Mouse (Mus musculus) neural tube, embryonic 11.5 days (tissue): ENCODE results near the gene Xrcc5. TPM values are rescaled to one million over a fixed set of nuclear protein-coding genes. Genes with fewer than 3 reads are reported as not detected.
A peak's percentile ranks its signal among the peaks of the same experiment; 100 is the strongest.

Source experiments
- ATAC-seq: fragments of 200-750 bp; cut with Nextera tagmentation; 2 replicates; pipeline ENCODE4 v1.8.0; 2017; ENCODE audit warnings: moderate number of reproducible peaks, mild to moderate bottlenecking, moderate TSS enrichment, moderate library complexity; ENCODE audit not compliant: insufficient read depth, low FRiP score, low TSS enrichment
- DNase-seq: peaks from one replicate; pipeline ENCODE4 v3.0.0-alpha.2; 2015; ENCODE audit warnings: low spot score
- H3K27ac ChIP-seq: fragments of 300-500 bp; sonication (generic); 2 replicates; pipeline ENCODE4 v1.5.1; 2014; ENCODE audit warnings: low read depth, mild to moderate bottlenecking, low read length
- H3K27me3 ChIP-seq: fragments of 300-500 bp; sonication (generic); 2 replicates; pipeline ENCODE4 v1.6.1; 2014; ENCODE audit warnings: mild to moderate bottlenecking, low read length, mixed read lengths; ENCODE audit not compliant: control insufficient read depth, insufficient read depth
- H3K36me3 ChIP-seq: fragments of 300-500 bp; sonication (generic); 2 replicates; pipeline ENCODE4 v1.6.1; 2014; ENCODE audit warnings: mild to moderate bottlenecking, low read length, moderate library complexity, mixed read lengths; ENCODE audit not compliant: control insufficient read depth, insufficient read depth
- H3K4me1 ChIP-seq: fragments of 300-500 bp; sonication (generic); 2 replicates; pipeline ENCODE4 v1.6.1; 2014; ENCODE audit warnings: low read length, mixed read lengths; ENCODE audit not compliant: control insufficient read depth, insufficient read depth
- H3K4me2 ChIP-seq: fragments of 300-500 bp; sonication (generic); 2 replicates; pipeline ENCODE4 v1.6.1; 2014; ENCODE audit warnings: low read depth, mild to moderate bottlenecking, moderate library complexity
- H3K4me3 ChIP-seq: fragments of 300-500 bp; sonication (generic); 2 replicates; pipeline ENCODE4 v1.5.1; 2014; ENCODE audit warnings: low read depth, low read length
- H3K9ac ChIP-seq: fragments of 300-500 bp; sonication (generic); 2 replicates; pipeline ENCODE4 v1.6.1; 2014; ENCODE audit warnings: mild to moderate bottlenecking, low read length
- H3K9me3 ChIP-seq: fragments of 300-500 bp; sonication (generic); 2 replicates; pipeline ENCODE4 v1.6.1; 2016; ENCODE audit warnings: low read length; ENCODE audit not compliant: control insufficient read depth
- WGBS: fragments of 180-500 bp; shearing (Covaris S2); extraction: QIAGEN DNeasy Blood & Tissue Kit; methylation state at CpG from one replicate; pipeline ENCODE4 v1.1.7; 2014; 5-methylcytosine and 5-hydroxymethylcytosine counted together
- polyA plus RNA-seq: library from polyadenylated mRNA; unstranded; fragments of >200 nt; fragmentation: Nextera tagmentation; extraction: Ambion mirVana; gene quantifications from 2 replicates; pipeline ENCODE4 v1.2.1, GENCODE M21; 2014

Gene Xrcc5
- polyA plus RNA-seq: 58.1 and 61.0 TPM in 2 replicates

- H3K4me1 ChIP-seq: no peaks in the 10 kb centered on the region; the same call in 1 of the 2 replicates
- H3K27me3 ChIP-seq: no peaks in the 10 kb centered on the region
- no peaks in the 10 kb centered on the region for H3K36me3 ChIP-seq
- peak within 1 kb of the TSS; percentile 85 for H3K9ac ChIP-seq
- DNase-seq: peak; percentile 95
- H3K4me3 ChIP-seq: peak within 1 kb of the TSS; percentile 59
- H3K4me2 ChIP-seq: peak within 1 kb of the TSS; percentile 71
- peak; percentile 97 for ATAC-seq
- no peaks in the 10 kb centered on the region for H3K9me3 ChIP-seq
- peak within 1 kb of the TSS; percentile 79 for H3K27ac ChIP-seq
- WGBS: under 1% methylated on average over 21 of the region's 21 CpGs
Observed at GRCm38 (mm10) chr1:72307317-72307798, at the start of gene Xrcc5. Gene Xrcc5, plus strand, starts transcription at chr1:72307421.

- Histone ChIP-seq H3K4me3 (no peak overlapping the region), H3K4me1 (no peaks in the 10 kb centered on the region), H3K36me3 (no peaks in the 10 kb centered on the region), H3K9ac (no peak overlapping the region), H3K9me3 (no peaks in the 10 kb centered on the region), H3K4me2 (no peak overlapping the region), H3K27ac (no peak overlapping the region), H3K27me3 (no peaks in the 10 kb centered on the region)
- DNase-seq (no peak), ATAC-seq (no peak)
- WGBS: 92% methylated on average over 3 of the region's 3 CpGs
Observed at GRCm38 (mm10) chr1:72263099-72263498, 44.1 kb upstream of the Xrcc5 start.

- no peak for ATAC-seq
- H3K9me3 ChIP-seq: no peaks in the 10 kb centered on the region
- H3K4me3 ChIP-seq: no peak overlapping the region
- DNase-seq: no peak
- no peak overlapping the region for H3K27ac ChIP-seq
- no peaks in the 10 kb centered on the region for H3K36me3 ChIP-seq
- H3K4me2 ChIP-seq: no peak overlapping the region
- H3K27me3 ChIP-seq: no peaks in the 10 kb centered on the region
- WGBS: 90% methylated on average over 3 of the region's 3 CpGs
- H3K4me1 ChIP-seq: no peaks in the 10 kb centered on the region
- no peak overlapping the region for H3K9ac ChIP-seq
Observed at GRCm38 (mm10) chr1:72278085-72278484, 29.1 kb upstream of the Xrcc5 start.

GRCm38 (mm10) chr1:72282604-72283003 is 24.6 kb upstream of the Xrcc5 start:
- Histone ChIP-seq H3K4me2 (no peak overlapping the region), H3K9ac (no peak overlapping the region), H3K4me1 (no peaks in the 10 kb centered on the region; the same call in 1 of the 2 replicates), H3K27me3 (no peaks in the 10 kb centered on the region), H3K4me3 (no peak overlapping the region), H3K9me3 (no peaks in the 10 kb centered on the region), H3K36me3 (no peaks in the 10 kb centered on the region), H3K27ac (no peak overlapping the region)
- DNase-seq (no peak), ATAC-seq (no peak)
- 83% methylated on average over 1 of the region's 1 CpGs for WGBS

DNA sequence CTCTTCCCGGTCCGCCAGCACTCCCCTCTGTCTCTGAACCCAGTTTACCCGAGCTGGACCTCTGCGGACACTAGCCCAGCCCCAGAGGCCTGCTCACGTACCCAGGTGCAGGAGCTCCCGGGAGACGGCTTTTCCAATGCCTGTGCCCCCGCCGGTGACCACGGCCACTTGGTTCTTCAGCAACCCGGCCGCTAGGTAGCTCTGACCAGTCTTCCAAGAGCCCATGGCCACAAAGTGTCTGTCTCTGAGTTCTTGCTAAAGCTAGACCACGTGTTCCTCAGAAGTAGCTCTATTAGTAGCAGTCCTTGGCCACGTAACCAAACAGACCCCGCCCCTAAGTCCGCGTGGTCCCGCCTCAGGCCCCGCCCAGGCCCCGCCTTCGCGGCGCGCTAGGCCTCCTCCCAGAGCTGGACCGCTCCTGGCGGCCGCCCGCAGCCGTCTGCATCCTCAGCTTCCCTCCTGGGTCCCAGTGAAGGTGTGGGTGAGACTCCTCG is 23.2 kb upstream of the Xrcc5 start, which contains the start of the genes Pecr and Tmem169:
Gene Pecr (minus strand): TSS at position 323 of the 494 bp plus-strand sequence.
Gene Tmem169 (plus strand): TSS at position 378 of the 494 bp plus-strand sequence.
- Histone ChIP-seq H3K4me1 (no peaks in the 10 kb centered on the region; the same call in 1 of the 2 replicates), H3K27ac (peak within 1 kb of the TSS; percentile 36; the same call in 1 of the 2 replicates), H3K4me3 (peak within 1 kb of the TSS; percentile 47), H3K9ac (peak within 1 kb of the TSS; percentile 66), H3K27me3 (no peaks in the 10 kb centered on the region), H3K4me2 (peak within 1 kb of the TSS; percentile 73), H3K36me3 (no peaks in the 10 kb centered on the region), H3K9me3 (no peaks in the 10 kb centered on the region)
- DNase-seq (peak; percentile 96), ATAC-seq (peak; percentile 98; the same call in 1 of the 2 replicates)
- under 1% methylated on average over 30 of the region's 30 CpGs for WGBS

GRCm38 (mm10) chr1:72284539-72284938 is 22.7 kb upstream of the Xrcc5 start:
- WGBS: 4% methylated on average over 5 of the region's 5 CpGs
- ATAC-seq: peak; percentile 36; the same call in 1 of the 2 replicates
- Histone ChIP-seq H3K9ac (peak overlapping the region; percentile 37), H3K27me3 (no peaks in the 10 kb centered on the region), H3K27ac (peak overlapping the region; percentile 36; the same call in 1 of the 2 replicates), H3K9me3 (no peaks in the 10 kb centered on the region), H3K36me3 (no peaks in the 10 kb centered on the region), H3K4me1 (no peaks in the 10 kb centered on the region; the same call in 1 of the 2 replicates), H3K4me3 (peak overlapping the region; percentile 47), H3K4me2 (peak overlapping the region; percentile 73)
- DNase-seq: no peak

- H3K4me2 ChIP-seq: peak overlapping the region; percentile 8; the same call in 1 of the 2 replicates
- no peaks in the 10 kb centered on the region for H3K9me3 ChIP-seq
- WGBS: 25% methylated on average over 5 of the region's 5 CpGs
- H3K4me3 ChIP-seq: no peak overlapping the region
- H3K4me1 ChIP-seq: no peaks in the 10 kb centered on the region; the same call in 1 of the 2 replicates
- no peaks in the 10 kb centered on the region for H3K27me3 ChIP-seq
- DNase-seq: peak; percentile 73
- peak overlapping the region; percentile 49; the same call in 1 of the 2 replicates for H3K27ac ChIP-seq
- ATAC-seq: no peak; the same call in 1 of the 2 replicates
- 0 out of 2 replicates have a peak overlapping the region, but pooled peaks have one; percentile 14 for H3K9ac ChIP-seq
- H3K36me3 ChIP-seq: no peaks in the 10 kb centered on the region
Observed at GRCm38 (mm10) chr1:72286904-72287303, 20.3 kb upstream of the Xrcc5 start.

DNA sequence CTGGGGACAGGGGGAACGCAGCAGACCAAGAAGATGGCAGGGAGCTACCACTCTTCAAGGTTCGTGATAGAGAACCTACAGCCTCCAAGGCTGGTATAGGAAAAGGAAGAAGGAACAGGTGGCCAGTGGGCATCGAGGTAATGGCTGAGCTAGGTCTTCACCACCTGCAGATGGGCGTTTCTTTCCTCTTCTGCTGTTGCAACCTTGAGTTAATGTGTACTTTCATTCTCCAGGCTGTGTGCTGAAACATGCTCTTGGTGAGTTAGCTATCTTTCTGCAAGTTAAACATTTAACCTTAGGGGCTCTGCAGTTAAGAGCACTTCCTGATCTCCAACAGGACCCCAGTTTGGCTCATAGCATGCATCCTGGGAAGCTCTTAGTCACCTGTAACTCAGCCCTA is 19.3 kb upstream of the Xrcc5 start:
- DNase-seq (no peak), ATAC-seq (no peak)
- no peaks in the 10 kb centered on the region for H3K27me3 ChIP-seq
- H3K9ac ChIP-seq: no peak overlapping the region
- no peaks in the 10 kb centered on the region for H3K36me3 ChIP-seq
- no peak overlapping the region for H3K27ac ChIP-seq
- WGBS: 84% methylated on average over 4 of the region's 4 CpGs
- H3K4me2 ChIP-seq: no peak overlapping the region
- H3K9me3 ChIP-seq: no peaks in the 10 kb centered on the region
- no peaks in the 10 kb centered on the region; the same call in 1 of the 2 replicates for H3K4me1 ChIP-seq
- H3K4me3 ChIP-seq: no peak overlapping the region
